Mouse (Mus musculus): ENCODE measurements around the gene Parp9.
"Not testable (repeated sequence)": the region's sequence is repeated elsewhere in the genome, so short reads cannot be mapped to it uniquely, and the experiment has no call there.

Gene Parp9

GRCm38 (mm10) chr16:35993316-35993715 lies 55.0 kb downstream of the Parp9 start:
- DNase-seq (ENCODE audit: low read depth, low spot score), result no peak

GRCm38 (mm10) chr16:35998852-35999251 lies 60.6 kb downstream of the Parp9 start:
- not testable (repeated sequence) for DNase-seq (ENCODE audit: low read depth, low spot score)

GRCm38 (mm10) chr16:36008396-36008795 lies 70.1 kb downstream of the Parp9 start:
- DNase-seq (ENCODE audit: low read depth, low spot score), result no peak

GRCm38 (mm10) chr16:36016335-36016734 lies 78.1 kb downstream of the Parp9 start:
- no peak for DNase-seq (ENCODE audit: low read depth, low spot score)
